Mouse (Mus musculus) thymus, postnatal 36 days (tissue): ENCODE data around the gene Ampd1.

Experiments used
- DNase-seq, 2 experiments: peaks; one replicate each; pipeline ENCODE4 v3.0.0; 2022; ENCODE audit warnings: mixed read lengths in 2 of 2

Ampd1 gene

DNA sequence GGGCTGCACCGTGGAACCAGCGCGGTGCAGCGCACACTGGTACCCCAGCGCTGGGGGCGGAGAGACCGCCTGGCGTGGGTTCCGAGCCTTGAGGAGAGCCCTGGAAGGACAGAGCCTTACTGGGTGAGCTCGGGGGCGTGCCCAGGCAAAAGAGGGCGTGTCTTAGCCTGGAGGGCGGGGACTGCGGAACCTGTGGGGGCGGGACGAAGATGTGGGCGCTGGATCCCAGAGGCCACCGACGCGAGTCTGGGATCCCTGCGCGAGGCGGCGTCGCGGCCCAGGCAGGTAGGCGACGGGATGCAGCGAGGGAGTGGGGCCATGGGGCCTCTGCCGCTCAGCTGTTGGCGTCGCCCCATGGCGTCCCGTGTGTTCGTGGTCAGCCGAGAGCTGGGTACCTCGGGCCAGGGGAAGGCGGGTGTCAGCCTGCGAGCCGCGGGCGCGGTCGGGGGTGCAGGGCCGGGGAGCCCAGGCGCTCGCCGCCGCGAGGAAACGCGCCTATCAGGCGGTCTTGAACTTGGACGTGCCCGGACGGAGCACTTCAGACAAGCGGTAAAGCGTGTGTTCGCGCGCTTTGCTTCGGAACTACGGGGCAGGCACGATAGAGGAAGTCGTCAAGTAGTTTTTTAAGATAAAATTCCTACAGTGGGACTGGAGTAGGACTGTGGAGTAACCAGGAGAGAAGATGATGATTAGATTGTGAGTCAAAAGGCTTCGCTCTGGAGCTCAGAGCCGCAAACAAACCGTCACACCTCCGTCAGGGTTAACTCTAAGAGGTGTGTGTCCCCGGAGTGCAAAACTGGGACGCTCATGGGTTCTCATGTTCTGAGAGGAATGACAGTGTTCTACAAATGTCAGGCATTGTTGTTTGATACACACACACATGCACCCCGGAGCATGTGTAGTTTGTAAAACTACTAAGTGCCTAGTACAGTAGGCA is 28.9 kb downstream of the Ampd1 start, which contains the start of gene Dennd2c:
Gene Dennd2c (plus strand): TSS at position 151 of the 937 bp plus-strand sequence.
- peak; percentile 89 to 93 for DNase-seq

DNA sequence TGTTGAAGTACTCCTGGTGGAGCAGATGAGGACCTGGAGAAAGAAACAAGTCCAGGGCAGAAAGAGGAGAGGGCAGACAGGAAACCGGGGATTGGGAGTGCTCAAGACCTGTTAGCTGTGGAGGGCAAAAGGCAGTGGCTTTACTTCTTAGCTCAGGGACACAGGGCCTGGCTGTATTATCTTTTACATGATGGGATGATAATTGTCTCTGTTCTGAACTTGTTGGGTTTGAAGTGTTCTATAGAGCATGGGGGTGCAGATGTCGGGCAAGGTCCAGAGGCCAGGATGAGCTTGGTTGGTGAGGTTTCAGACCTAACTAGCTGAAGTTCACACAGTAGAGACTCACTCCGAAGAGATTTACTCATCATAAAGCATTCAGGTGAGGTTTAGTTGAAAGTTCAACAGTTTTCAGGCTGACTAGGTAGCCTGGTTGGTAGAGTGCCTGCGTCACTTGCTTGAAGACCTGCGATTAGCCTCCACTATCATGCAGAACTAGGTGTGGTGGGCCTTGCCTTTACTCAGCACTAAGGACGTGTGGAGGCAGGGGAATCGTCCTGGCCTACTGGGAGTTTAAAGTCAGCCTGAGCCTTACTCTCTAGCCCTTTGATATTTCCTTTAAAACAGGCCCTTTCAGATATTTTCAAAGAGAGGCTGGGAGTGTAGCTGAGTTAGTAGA is 33.9 kb downstream of the Ampd1 start:
- no peak for DNase-seq

DNA sequence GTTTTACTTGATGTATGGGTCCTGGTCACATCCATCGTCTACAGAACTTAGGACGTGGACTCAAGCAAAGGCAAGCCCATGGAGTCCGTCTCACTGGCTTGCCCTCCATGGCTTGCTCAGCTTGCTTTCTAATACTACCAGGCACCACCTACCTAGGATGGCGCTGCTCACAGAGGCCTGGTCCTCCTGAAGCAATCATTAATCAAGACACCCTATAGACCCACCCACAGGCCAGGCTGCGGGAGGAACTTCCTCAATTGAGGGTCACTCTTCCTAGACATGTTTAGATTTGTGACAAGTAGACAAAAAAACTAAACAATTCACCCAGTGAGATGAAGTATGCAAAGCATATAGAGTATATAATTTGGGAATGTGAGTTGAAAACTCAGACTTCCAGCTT is 38.4 kb downstream of the Ampd1 start:
- no peak for DNase-seq

DNA sequence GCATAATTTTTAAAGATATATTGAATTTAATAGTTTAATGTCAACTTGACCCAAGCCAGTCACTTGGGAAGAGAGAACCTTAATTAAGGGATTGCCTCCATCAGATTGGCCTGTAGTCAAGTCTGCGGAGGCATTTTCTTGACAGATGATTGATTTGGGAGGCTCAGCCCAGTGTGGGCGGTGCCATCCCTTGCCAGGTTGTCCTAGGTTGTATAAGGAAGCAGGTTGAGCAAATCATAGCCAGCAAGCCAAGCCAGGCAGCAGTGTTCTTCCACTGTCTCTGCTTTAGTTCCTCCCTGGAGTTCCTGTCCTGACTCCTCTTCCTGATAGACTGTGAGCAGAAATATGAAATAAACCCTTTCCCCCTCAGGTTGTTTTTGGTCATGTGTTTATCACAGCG is 49.8 kb downstream of the Ampd1 start:
- DNase-seq = no peak

DNA sequence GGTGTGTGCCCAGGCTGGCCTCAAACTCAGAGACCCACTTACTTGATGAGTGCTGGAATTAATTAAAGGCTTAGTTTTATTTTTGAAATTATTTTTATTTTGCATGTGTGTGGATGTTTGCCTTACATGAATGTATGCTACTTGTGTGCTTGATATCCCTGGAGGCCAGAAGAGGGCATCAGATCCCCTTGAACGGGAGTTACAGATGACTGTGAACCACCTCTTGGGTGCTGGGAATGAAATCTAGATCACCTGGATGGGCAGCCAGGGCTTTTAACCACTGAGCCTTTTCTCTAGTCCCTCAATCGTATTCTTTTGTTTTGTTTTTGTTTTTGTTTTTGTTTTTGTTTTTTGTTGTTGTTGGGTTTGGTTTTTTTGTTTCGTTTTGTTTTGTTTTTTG is 52.3 kb downstream of the Ampd1 start:
- no peak for DNase-seq

DNA sequence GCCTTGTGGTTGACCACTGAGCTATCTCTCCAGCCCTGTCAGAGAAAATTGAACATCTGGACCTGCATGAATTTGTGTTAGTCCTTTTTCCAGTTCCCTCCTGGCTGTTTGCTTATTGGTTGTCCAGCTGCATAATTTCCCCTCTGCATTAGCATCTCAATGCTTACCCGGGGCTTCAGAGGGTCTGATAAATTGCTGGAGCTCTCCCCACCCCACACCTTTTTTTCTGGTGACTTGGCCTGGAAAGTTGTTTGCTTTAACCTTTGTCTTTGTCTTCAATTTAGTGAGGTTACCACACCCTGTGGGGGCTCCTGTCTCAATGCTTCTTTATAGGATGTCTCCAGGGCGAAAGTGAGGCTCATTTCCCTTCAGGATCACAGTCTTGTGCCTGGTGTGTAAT is 53.4 kb downstream of the Ampd1 start:
- no peak for DNase-seq

DNA sequence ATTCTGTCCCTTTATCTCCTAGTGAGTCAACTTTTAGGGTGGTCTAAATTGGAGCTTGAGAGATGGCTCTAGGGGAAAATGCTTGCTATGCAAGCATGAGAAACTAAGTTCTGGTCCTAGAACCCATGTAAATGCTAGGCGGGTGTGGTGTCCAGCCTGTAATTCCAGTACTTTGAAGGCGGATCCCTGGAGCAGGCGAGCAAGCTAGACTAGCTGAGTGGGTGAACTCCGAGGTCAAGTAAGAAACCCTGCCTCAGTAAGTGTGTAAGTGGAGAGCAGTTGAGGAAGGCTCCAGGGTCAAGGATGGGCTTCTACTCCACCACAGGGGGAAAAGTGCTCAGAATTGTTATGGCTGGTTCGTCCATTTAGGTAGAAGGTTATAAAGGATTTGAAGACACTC is 53.9 kb downstream of the Ampd1 start:
- no peak for DNase-seq

DNA sequence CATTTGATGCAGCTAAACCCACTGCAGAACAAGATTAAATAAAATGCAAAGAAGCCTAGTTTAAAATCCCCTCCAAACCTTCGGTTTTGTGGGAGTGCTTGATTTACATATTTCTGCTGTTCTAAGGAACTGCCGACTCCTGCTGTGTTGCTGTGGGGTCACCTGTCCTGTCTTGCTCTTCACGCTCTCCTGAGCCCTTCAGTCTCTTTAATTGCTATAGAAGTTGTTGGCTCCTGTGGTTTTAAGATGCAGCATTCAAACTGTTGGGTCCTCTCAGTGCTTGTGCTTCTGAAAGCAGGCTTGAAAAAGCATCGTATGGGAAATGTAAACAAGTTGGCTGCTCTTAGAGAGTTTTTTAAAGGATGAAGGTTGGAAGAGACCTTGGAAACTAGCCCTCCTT is 54.4 kb downstream of the Ampd1 start:
- no peak for DNase-seq

DNA sequence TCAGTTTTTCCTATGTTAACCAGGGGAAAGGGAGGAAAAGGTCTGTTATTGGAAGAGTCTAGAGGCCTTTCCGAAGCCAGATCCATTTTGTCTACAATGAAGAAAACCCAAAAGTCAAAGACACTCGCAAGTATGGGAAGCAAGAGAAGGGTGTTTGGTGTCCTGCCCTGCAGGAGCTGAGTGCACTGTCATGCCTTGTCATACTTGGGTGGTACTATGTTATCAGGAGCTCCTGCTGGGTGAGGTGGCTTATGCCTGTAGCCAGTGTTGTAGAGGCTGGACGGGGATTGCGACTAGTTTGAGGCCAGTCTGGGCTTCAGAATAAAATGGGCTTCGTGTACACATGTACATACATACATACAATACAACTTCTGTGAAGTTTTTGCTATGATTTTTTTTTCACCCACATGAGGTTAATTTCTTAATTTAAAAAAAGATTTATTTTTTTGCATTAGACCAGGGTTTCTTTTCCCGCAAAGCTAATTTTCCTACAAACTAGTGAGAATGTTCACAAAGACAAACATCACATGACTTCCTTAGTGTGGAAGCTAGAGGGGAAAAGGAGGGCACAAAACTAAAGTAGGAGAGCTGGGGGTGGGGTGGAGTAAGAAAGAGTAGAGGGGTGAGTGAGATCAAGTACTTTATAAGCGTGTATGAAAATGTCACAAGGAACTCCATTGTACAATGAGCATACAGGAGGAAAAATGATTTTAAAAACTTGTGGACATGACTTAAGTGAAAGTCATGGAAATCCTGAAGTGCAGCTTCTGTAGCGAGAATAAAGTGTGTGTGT is 55.7 kb downstream of the Ampd1 start:
- no peak for DNase-seq

DNA sequence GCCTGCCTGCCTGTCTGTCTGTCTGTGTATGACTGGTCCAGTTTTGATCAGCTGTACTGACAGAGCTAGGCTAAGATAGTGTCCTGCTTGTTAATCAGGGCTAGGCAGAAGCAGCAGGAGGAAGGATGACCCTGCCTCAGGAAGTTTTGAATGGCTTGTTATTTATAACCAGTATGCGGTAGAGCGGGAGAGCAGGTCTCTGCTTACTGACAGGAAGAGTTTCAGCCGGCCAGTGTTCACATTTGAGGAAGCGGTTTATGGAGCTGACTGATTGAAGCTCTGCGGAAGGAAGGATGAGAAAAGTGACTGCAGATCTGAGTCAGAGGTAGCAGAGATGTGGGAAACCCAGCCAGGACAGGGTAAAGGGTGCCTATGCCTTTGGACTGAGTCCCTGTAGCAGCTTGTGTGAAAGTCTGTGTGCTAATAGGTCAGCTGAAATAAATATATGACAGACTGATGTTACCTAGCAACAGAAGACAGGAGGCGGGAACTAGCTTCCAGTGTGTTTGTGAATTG is 56.5 kb downstream of the Ampd1 start:
- peak in 1 of 2 experiments; percentile 4 for DNase-seq

DNA sequence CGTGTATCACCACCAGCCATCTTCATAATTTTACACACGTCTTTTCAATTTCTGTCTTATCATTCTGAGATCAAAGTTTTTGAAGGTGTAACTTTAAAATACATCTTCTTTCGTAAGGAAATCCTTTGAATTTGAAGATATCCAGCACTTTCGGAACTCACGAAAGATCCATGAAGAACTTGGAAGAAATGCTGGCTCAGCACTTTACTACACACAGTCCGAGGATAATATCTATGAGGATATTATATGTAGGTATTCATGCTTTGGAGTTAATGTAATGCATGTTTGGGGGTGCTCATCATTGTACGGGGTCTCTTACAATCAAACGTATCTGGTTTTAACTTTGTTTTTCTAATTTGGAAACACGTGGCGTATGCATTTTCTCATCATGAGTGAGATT is 59.3 kb downstream of the Ampd1 start:
- no peak for DNase-seq

DNA sequence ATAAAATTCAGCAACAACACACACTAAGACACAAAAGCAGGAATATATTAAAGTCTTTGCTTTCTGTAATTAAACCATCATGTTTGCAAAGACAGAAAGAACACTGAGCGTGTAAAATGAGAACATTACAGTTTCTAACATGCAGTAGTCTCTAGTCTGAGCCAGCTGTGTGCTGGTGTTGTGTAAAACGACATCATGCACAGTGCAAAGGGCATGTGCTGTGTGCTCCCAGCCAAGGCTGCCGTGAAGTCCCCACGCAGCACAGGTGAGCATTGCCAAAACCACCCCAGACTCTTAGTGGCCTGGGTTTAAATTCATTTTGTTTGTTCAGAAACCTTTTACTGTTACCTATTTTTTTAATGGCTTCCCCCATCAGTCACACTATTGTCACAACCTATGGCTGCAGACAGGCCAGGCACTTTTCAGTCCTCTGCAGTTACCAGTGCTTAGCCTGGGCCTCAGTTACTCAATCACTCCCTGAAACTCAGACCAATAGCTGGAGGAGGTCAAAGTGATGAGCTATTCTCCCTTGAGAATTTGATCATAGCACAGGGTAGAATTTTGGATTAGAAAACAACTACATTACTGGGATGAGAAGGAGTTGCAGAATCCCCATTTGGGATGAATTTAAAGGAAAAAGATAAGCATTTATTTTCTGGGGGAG is 62.7 kb downstream of the Ampd1 start:
- no peak for DNase-seq

DNA sequence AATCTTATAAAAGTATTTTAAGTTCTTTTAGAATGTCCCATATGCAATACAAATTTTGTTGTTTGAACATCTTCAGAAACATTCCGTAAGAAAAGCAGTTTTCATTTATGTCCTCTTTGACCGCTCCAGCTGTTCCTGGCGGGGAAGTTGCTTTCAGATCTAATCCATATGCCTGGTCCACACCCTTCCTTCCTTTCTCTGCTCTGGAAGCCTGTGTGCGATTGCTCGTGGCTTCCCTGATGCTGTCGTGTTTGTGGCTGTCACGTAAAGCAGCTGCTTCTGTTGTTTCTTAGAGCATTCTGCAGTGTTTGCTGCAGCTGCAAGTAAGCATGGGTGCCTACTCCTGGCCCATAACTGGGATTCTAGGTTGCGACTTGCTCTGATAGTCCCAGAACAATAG is 65.2 kb downstream of the Ampd1 start:
- DNase-seq = no peak

DNA sequence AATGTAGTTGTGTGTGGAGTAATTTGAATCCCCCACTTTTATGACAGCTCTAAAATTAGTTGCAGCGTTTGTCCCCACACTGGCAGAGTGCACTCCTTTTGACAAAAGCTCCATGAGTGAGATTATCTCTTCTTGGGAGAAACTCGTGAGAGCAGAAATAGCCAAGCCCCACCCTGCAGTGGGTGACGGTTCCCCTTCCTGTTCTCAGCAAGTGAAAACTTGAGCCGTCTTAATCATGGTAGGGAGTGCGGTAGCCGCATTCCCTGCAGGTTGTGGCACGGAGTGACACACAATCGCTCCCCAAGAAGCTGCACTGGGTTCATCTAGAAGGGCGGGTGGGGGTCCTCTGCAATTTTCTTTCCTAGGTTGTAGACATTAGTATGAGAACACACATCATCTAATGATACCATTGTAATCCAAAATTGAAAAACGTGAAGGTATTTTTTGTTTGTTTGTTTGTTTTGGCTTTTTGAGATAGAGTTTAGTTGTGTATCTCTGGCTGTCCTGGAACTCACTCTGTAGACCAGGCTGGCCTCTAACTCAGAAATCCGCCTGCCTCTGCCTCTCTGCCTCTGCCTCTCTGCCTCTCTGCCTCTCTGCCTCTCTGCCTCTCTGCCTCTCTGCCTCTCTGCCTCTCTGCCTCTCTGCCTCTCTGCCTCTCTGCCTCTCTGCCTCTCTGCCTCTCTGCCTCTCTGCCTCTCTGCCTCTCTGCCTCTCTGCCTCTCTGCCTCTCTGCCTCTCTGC is 66.5 kb downstream of the Ampd1 start:
- DNase-seq = peak; percentile 12 to 13

DNA sequence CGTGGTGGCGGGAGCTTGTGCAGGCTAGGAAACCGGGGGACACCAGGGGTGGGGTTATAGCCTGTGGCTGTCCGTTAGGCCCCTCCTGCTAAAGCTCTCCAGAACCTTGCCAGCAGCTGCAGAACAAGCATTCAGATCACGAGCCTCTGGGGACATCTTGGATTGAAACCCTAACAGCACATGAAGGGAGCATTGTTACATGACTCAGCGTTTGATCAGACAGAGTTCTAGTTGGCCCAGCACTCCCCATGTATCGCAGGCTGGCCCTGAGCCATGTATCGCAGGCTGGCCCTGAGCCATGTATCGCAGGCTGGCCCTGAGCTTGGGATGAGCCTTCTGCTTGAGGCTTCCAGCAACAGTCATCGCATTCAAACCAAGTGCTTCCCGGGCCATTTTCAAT is 67.5 kb downstream of the Ampd1 start:
- no peak for DNase-seq

DNA sequence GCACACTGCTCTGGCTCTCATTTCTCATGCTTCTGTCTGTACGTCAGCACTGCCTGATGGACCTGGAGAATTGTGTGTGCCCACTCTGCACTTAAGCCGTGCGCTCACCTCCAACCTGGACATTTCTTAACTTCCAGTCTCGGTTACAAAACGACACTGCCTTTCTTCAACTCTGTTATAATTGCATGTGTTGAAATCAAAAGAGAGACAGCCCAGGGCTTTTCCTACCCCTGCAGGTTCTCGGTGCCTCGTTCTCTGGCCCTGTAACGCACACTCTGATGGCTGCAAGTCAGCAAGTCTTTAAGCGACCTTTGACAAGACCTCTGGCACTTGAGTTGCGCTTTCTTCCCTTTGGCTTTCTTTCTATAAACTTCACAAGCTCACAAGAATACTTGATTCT is 68.6 kb downstream of the Ampd1 start:
- DNase-seq = no peak

DNA sequence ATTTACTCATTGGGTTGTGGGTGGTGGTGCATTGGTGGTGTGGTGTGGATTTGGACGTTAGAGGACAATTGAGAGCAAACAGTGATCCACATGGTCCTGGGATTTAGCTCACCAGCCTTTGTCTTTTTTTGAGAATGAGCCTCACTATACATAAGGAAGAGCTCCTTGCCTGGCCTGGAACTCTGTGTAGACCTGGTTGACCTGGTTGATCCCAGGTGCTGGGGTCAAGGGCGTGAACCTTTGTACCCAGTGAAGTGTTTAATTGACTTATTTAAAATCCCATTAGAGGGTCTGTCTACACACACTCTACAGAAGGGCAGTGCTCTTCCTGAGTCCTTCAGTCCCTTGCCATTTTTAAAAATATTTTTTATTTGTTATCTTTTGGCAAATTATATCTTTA is 71.5 kb downstream of the Ampd1 start:
- no peak for DNase-seq

DNA sequence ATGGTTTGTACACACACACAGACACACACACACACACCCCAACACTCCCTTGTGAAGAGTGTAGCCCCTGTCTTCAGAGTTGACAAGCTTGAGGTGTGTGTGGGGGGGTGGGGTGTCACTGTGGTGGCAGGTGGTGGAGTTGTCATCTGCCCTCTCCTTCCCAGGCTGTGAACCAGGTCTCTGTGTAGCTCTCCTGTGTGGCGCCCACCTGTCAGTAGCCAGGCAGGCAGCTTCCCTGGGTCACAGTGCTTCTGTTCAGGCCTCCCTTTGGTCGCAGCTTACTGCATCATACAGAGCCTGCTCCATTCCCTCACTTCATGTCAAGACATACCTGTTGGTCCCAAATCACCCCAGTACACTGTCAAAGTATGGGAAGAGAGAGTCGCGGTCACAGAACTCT is 72.0 kb downstream of the Ampd1 start:
- DNase-seq = no peak

DNA sequence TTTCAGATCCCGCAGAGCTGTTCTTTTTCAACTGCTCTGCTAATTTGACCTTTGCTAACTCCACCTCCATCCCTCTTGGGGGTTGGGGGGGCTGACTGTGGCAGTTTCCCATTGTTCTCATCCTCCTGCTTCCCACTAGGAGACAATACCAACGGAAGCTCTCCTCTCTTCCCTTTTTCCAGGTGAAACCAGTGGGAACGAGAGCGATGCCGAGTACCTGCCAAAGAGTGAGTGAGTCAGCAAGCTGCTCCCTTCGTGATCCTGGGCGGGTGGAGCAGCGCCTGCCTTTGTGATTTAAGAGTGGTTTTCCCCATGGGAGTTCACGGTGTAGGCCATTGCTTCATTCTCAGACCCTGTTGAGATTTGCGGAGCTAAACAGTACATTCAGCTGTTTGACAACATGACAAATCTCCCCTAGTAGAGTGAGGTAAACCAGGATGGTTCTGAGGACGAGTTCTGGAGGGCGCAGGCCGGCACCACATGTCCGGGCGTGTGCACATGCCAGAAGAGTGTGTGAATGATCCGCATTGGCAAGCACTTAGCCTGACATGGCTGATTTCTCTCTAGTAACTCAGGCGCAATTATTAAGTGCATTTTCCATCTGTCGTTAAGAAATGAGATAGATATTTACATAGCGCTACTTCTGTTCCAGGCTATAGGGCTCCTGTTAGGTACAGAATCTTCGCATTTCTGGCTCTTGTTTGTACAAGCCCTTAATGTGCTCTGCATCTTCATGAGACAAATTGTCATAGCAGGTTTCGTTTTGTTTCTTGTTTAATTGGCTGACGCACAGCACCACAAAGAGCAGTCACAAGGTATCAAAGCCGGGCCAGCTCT is 72.7 kb downstream of the Ampd1 start:
- DNase-seq = no peak

DNA sequence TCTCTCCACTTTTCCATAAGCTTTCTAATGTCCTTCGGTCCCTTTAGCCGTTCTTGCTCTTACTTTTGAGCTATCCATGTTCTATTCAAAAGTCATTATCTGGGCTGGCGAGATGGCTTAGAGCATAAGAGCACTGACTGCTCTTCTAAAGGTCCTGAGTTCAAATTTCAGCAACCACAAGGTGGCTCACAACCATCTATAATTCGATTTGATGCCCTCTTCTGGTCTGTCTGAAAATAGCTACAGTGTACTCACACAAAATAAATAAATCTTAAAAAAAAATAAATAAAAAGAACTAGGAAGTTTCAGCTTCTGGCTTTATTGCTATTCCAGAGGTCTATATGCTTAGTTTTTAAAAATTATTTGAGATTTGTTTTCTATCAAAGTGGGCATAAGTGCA is 74.0 kb downstream of the Ampd1 start:
- no peak for DNase-seq

DNA sequence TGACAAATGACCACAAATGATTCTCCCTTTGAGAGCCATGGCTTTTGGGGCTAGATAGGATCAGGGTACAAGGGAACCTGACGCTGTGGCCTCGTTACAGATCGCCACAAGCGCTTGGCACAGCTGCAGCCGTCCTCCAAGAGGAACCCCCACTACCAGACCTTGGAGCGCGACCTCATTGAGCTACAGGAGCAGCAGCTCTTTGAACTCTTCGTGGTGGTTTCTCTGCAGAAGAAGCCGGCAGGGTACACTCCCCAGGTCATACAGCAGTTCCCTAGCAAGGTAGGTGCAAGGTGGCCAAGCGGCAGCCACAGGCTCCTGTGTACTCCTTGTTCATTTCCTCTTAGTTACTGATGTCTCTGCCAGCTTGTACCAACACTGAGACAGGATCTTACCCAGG is 75.1 kb downstream of the Ampd1 start:
- DNase-seq = peak; percentile 31 to 52
